Mouse (Mus musculus): ENCODE measurements around the gene Hils1.

DNA sequence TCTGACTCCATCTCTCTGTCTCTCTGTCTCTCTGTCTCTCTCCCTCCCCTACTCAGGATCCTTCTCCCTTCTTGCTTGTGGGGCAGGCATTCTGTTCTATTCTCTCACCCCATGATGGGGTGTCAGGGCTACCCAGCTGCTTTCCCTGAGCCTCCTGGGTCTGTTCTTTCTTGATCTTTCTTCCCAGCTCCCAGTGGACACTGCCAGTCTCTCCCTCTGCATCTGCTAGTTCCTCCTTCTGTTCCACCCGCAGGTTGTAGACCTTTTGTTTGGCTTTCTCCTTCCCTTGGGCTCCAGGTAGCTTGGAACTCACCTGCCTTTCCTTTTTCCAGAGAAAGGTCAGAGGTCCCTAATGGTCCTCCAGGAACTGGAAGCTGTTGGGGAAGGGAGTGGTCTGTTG, 44.0 kb downstream of the Hils1 start:
- no peak for TF ChIP-seq POLR2A (IDR thresholded peaks at IDR 0.05; ENCODE audit: insufficient read depth, low read depth, low read length)
- no peak for TF ChIP-seq CTCF (IDR thresholded peaks at IDR 0.05)

Data from heart, adult 2 months (tissue).